Mouse (Mus musculus) retina, postnatal 1 day (tissue): ENCODE measurements around the gene Olfr90.

Experiments
- DNase-seq: peaks from one replicate; pipeline ENCODE4 v3.0.0-alpha.2; 2012

Olfr90 gene

DNA sequence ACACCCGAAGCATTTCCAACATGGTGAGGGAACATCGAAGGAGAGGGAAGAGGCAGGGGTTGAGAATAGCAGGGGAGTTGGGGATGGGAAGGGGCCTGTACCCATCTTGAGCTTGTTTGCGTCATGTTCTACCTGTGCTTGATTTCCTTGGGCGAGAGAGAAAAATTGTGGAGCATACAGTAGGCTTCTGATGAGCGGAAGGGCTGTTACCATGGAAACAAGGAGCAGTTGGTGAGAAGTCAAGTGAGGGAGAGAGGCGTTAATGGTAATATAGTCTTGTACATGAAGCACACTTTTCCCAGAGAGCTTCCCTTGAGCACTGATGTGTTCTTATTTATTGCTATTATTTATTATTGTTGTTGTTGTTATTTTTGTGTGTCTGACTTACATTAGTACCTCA lies 31.3 kb downstream of the Olfr90 start:
- DNase-seq: no peak

DNA sequence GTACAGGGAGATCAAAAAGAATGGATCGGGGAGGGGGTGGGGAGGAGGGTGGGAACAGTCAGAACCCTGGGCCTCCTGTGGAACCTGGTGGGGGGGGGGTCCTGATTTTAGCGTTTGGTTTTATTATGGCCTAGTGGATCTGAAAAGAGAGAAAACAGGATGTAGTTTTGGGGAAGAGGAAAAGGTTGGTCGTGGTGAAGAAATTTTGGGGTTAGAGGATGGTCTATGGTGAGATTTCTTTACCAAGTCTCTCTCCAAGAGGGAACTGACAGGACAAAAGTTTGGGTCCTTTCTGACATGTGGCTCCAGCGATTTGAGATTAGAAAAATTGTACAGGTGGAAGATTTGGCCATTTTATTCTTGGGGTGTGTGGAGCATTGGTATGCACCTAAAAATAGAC lies 36.6 kb downstream of the Olfr90 start:
- DNase-seq: no peak

DNA sequence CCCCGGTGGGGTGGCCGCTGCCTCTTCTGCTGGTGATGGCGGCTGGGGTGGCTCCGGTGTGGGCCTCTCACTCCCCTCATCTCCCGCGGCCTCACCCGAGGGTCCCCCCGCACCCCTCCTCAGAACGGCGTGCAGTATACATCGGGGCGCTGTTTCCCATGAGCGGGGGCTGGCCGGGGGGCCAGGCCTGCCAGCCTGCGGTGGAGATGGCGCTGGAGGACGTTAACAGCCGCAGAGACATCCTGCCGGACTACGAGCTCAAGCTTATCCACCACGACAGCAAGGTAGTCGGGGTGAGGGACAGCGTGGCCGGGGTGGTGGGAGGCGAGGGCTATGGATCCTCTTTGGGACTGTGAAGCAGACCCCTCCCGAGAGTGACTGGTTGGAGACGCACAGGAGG lies 37.4 kb downstream of the Olfr90 start:
- no peak for DNase-seq

DNA sequence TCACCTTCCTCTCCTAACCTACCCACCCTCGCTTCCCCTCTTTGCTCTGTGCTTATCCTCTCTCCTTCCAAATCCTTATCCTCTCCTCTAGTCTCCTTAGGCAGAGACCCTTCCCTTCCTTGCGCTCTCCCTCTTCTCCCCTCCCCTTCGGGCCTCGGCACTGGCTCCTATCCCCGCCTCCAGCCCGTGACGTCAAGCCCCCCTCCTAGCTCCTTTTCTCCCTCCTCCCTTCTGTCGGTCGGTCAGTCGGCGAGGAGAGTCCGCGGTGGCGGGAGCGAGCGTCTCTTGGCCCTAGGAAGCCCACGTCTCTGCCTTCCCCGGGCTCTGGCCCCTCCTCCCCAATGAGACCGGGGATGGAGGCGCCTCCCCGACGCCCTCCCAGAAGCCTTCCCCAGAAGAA lies 37.9 kb downstream of the Olfr90 start:
- peak; percentile 91 for DNase-seq

DNA sequence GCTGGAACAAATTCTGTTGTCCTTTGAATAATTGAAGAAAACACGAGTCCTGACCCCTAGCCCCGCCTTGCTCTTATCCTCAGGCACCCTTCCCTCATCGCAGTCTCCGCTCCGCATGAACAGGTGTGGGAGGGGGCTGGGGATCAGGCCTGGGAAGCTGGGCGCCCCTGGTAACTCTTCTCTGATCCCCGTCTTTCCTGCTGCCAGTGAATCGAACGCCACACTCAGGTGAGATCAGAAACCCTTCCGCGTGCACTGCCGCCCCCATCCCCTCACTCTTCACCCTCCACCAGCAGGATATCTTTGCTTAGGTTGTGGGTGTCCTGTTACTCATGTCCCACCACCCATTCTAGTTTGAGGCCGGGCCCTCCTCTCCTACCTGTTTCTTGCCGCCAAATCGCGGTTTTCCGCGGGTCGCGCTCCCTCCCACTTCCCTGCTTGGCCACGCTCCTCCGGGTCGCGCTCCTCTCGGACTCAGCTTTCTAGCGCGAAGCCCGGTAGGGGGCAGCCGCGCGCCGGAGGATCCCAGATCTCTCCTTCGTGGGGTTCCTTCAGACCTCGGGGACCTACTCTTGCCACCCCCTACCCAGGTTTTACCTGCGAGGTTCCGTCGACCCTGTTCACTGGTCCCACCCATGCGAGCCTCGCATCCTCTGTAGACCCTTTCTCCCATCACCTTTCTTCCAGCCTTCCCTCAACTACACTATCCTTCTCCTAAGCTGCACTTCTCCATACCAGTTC lies 38.6 kb downstream of the Olfr90 start:
- DNase-seq: peak; percentile 81

DNA sequence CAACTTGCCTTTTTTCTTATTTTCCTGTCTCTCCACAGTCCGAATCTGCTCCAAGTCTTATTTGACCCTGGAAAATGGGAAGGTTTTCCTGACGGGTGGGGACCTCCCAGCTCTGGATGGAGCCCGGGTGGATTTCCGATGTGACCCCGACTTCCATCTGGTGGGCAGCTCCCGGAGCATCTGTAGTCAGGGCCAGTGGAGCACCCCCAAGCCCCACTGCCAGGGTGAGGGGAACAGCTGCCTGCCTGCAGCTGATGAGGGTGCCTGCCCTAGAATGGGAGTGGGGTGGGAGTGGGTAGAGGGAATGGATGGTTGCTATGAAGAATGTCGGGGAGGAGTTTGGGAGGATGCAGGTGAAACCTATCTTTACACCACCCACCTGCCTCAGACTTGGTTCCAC lies 39.9 kb downstream of the Olfr90 start:
- DNase-seq: no peak

DNA sequence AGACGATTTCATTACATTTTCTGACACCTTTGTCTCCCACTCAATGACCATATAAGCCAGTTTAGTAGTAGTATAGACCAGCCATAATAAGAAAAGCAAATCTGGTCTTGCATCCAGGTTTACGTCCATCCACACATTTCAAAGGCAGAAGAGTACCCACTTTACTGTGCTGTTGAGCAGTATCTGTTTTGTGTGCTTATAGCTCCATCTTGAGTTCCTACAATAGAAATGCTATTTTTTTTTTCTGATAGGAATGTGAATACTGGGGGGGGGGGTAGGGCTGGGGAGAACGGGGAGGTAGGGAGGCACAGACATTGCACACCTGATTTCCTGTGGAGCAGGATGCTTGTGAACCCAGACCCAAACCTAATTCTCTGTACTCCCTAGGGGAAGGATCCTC lies 40.3 kb downstream of the Olfr90 start:
- peak; percentile 71 for DNase-seq

DNA sequence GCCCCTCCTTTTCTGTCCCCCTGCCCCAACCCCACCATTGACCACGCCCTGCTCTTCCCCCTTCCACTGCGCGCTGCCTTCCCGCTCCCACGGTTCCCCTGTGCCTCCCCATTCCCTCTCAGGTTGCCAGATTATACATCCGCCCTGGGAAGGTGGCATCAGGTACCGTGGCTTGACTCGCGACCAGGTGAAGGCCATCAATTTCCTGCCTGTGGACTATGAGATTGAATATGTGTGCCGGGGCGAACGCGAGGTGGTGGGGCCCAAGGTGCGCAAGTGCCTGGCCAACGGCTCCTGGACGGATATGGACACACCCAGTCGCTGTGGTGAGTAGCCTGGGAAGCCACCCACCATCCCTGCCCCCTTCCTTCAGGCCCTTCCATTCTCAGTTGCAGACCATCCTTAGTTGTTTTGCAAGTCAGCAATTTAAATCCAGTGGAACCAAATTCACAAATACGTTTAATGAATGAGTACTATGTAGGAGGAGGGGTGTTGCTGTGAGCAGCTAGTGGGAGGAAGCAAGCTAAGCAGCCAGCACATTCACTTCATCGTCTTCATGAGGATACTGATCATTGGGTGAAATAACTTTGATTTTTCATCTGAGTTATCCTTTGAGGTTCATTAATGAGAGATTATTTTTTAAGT lies 40.8 kb downstream of the Olfr90 start:
- no peak for DNase-seq

DNA sequence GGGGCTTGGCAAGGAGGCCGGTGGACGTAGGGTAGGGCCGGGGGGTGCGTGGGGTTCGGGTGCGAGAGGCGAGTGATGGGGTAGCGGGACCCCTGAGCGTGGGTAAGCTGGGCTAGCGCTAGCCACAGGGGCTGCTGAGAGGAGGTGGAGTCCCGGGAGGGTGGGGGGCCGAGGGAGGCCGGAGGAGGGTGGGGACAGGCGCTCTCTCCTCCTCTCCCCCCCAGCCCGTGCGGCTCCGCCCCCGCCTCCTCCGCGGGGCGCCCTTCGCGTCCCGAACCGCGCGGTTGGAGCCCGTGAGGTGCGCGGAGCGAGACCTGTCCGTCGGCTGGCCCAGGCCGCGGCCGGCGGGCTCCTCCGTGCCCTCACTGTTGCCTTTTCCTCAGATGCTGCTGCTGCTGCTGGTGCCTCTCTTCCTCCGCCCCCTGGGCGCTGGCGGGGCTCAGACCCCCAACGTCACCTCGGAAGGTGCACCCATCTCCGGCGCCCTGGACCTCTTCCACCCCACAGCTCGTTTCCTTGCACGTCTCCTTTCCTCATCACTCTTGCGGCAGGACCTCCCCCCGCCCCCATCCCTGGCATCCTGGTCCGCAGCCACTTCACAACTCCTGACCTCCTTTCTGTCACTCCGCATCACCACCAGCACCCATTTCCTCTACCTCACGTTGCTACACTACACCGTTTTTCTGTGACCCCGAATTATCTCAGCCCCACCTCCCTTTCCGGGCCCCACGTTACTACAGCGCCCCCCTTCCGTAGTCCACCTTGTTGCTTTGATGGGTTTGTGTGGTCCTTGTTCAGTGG lies 41.8 kb downstream of the Olfr90 start:
- peak; percentile 65 for DNase-seq

DNA sequence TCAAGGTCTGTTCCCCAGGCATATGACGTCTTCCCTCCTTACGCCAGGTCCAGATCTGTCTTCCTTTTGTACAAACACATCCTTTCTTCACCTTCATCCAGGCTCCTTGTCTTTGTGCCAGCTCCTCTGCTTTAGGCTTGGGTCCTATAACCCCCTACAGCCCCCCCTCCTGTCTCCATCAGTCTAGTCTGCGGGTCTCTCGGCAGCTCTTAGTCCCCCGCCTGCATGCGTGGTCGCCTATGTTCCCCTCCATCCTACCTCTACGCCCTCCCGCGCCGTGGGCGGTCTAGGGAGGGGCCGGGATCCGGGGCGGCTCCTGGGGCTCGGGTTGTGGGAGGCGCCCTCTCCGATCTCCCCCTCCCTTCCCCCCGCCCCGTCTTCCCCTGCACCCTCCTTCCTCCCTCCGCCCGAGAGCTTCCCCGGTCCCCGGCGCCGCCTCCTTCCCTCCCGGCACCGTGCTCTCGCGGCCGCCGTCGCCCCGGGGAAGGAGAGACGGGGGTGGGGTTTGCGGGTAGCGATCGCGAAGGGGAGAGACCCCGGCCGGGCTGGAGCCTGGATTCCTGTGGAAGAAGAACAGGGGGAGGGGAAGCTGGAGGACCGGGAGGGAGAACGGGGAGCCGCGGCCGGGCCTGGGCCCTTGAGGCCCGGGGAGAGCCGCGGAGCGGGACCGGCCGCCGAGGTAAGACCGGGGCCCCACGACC lies 42.5 kb downstream of the Olfr90 start, which contains the start of gene Gabbr1:
Gene Gabbr1 (plus strand): TSS at position 356 of the 701 bp plus-strand sequence.
- peak; percentile 93 for DNase-seq

DNA sequence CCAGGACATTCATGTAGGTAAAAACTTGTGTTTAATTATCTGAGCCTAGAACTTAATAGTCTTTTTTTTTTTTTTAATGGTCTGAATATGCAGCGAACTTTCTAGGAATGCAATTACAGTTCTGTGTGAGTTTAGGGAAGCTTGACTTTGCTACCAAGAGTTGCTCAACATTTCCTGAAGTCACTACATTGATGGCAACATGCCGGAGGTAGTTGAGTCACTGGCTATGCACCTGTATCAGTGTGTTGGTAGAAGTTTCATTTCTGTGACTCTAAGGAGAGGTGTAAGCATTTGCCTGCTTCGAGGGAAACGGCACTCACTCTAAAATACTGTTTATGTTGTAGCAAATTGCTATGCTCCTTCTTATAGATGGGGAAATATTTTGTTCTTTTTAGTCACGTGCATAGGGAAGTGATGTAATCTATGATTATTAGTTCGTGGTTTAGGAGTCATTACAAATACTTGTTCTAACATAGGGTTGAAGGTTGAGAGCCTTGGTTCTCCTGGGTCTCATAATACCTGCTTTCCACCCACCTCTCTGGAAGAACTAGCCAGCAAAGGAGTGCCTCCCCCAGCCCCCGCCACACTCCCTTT lies 43.6 kb downstream of the Olfr90 start:
- no peak for DNase-seq

DNA sequence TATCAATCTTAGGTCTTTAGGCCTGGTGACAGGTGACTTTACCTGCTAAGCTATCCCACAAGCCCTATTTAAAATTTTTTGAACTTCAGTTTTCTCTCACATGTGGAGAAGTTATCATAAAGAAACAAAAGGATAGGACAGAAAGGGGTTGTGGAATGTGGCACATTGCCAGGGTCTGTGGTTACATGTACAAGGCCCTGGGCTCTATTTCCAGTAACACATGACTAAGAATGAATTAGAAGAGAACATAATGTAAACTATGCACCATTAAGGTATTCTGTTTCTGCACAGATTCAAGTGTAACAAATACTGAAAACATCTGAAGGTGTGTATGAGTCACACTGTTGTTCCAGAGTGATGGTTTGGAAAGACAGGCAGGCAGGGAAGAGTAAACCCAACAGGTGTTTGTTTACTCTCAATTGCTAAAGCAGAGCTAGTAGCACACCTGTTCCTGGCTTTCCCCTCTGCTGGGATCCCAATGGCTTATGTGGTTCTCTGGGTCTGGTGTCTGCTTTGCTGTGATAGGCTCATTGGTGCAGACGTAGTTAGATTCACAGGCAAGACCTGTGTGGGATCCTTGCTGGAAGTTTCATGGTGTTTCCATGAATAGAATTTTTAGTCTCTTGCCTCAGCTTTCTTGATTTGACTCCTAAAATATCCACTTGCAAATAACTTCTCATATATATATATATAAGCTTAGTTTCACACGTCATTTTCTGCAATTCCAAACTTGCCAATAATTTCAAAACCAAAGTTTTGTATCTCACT lies 49.0 kb downstream of the Olfr90 start:
- no peak for DNase-seq
